Mouse (Mus musculus) kidney, embryonic 15.5 days (tissue): Measurements from ENCODE around the gene Btbd35f25. TPM values are rescaled to one million over a fixed set of nuclear protein-coding genes. Genes with fewer than 3 reads are reported as not detected.
"Not testable (repeated sequence)": the region's sequence is repeated elsewhere in the genome, so short reads cannot be mapped to it uniquely, and the experiment has no call there.

Experiments
- ATAC-seq: fragments of 200-750 bp; cut with Nextera tagmentation; replicated peaks from 2 replicates; pipeline ENCODE4 v1.8.0; 2017; ENCODE audit warnings: moderate TSS enrichment; ENCODE audit not compliant: low FRiP score
- H3K27ac ChIP-seq: fragments of 300-500 bp; sonication (generic); 2 replicates; pipeline ENCODE4 v1.5.1; 2015; ENCODE audit warnings: mild to moderate bottlenecking, inconsistent platforms
- H3K27me3 ChIP-seq: fragments of 300-500 bp; sonication (generic); 2 replicates; pipeline ENCODE4 v1.6.1; 2015; ENCODE audit warnings: inconsistent platforms
- H3K36me3 ChIP-seq: fragments of 300-500 bp; sonication (generic); 2 replicates; pipeline ENCODE4 v1.6.1; 2015; ENCODE audit warnings: inconsistent platforms
- H3K4me1 ChIP-seq: fragments of 300-500 bp; sonication (generic); 2 replicates; pipeline ENCODE4 v1.6.1; 2015; ENCODE audit warnings: inconsistent platforms
- H3K4me2 ChIP-seq: fragments of 300-500 bp; sonication (generic); 2 replicates; pipeline ENCODE4 v1.6.1; 2015; ENCODE audit warnings: moderate library complexity, mild to moderate bottlenecking, inconsistent platforms
- H3K4me3 ChIP-seq: fragments of 300-500 bp; sonication (generic); replicated peaks from 2 replicates; pipeline ENCODE4 v1.5.1; 2015; ENCODE audit warnings: mild to moderate bottlenecking, inconsistent platforms
- H3K9ac ChIP-seq: fragments of 300-500 bp; sonication (generic); 2 replicates; pipeline ENCODE4 v1.6.1; 2015; ENCODE audit warnings: mild to moderate bottlenecking, inconsistent platforms
- H3K9me3 ChIP-seq: fragments of 300-500 bp; sonication (generic); replicated peaks from 2 replicates; pipeline ENCODE4 v1.6.1; 2016; ENCODE audit warnings: inconsistent platforms
- WGBS: fragments of 180-500 bp; shearing (Covaris S2); methylation state at CpG from one replicate; pipeline ENCODE4 v1.1.7; 2015; ENCODE audit warnings: mixed read lengths; 5-methylcytosine and 5-hydroxymethylcytosine counted together
- polyA plus RNA-seq: library from polyadenylated mRNA; unstranded; fragments of >200 nt; fragmentation: Nextera tagmentation; extraction: Ambion mirVana; gene quantifications from 2 replicates; pipeline ENCODE4 v1.2.1, GENCODE M21; 2015

Btbd35f25 gene
- not detected in 2 replicates for polyA plus RNA-seq

DNA sequence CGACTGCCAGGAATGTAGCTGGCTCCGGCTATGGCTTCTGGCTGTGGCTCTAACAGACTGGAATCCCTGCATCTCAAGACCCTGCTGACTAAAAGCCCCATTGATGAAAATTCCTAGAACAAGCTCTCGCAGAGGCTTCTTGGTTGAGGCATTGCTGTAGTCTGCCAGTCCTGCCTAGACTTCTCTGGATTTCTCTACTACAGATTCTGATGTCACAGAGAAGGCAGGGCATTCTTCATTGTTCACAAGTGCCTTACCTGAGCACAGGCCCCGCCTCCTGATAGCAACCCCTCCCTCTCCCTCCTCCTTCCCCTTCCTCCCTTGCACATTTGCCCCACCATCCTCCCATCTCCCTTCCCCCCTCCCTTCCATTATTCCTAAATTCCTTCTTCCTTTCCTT is at the start of gene Btbd35f25:
Gene Btbd35f25, minus strand, starts transcription at position 101 of the 400 bp plus-strand sequence.
- H3K27me3 ChIP-seq, ATAC-seq, H3K4me3 ChIP-seq, H3K36me3 ChIP-seq, H3K9ac ChIP-seq, H3K27ac ChIP-seq, H3K9me3 ChIP-seq, H3K4me2 ChIP-seq, H3K4me1 ChIP-seq: not testable (repeated sequence)
- 75% methylated on average over 3 of the region's 4 CpGs for WGBS

DNA sequence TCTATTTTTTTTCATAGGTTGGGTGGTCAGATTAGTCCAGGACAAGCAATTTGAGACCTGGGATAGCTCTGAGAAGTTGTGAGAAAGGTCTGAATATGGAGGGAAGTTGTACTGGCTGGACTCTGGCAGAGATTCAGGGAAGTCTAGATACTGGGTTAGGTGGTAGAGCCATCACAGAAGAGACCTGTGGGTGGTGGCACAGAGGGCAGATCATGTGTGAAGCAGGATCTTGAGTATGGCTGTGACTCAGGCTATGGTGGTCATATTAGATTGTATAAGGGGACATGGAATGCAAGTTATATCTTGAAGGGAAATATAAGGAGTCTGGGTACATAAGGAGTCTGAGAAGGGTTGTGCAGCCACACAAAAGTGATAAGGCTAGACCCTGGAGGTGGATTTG is 49.3 kb upstream of the Btbd35f25 start:
- ATAC-seq, result no peak
- H3K4me2 ChIP-seq, result no peak overlapping the region
- peaks cover 84% of the 10 kb centered on the region for H3K9me3 ChIP-seq

DNA sequence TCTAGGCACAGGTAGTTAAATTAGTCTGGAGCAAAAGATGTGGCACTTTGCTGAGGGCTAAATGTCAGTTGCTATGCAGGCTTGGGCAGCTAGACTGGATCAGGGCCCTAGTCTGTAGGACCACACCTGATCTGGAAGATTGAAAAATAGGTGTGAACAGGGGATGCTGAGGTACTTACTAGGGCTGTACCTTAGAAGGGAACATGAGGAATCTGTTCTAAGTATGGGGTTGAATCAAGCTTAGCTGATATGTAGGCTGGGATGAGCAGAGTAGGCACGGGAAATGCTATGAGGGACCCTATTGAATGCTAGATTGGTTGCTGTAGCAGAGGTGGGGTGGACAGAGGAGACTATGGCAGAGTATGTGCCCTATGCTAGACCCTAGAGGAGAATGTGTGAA is 47.0 kb upstream of the Btbd35f25 start:
- Histone ChIP-seq H3K36me3 (no peaks in the 10 kb centered on the region), H3K4me1 (no peaks in the 10 kb centered on the region), H3K4me2 (no peak overlapping the region), H3K9me3 (peaks cover 82% of the 10 kb centered on the region), H3K4me3 (no peak overlapping the region), H3K27me3 (no peaks in the 10 kb centered on the region), H3K9ac (no peak overlapping the region), H3K27ac (no peak overlapping the region)
- 80% methylated on average over 1 of the region's 1 CpGs for WGBS
- ATAC-seq, result no peak

More for the DNA sequence above, 49.3 kb upstream of the Btbd35f25 start:
- Histone ChIP-seq H3K4me3 (no peak overlapping the region), H3K4me1 (no peaks in the 10 kb centered on the region), H3K27me3 (no peaks in the 10 kb centered on the region), H3K9ac (no peak overlapping the region), H3K36me3 (no peaks in the 10 kb centered on the region), H3K27ac (no peak overlapping the region)

DNA sequence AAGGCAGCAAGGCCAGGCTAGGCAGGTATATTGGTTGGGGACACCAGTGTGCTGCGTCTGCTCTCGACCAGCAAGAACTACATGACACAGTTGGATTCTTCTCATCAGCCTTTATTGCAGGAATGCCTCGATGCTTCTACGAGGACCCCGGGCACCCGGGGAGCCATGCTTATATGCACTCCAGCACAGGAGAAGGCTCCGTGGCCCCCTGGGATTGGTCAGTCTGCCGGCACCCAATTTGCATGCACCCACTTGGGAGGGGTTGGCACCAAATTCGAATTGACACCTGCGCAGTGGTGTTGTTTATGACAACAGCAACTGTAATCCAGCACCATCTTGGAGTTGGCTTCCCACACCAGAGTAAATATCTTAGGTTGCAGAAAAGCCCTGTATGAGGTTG is 28.1 kb upstream of the Btbd35f25 start:
- H3K4me2 ChIP-seq, result no peak overlapping the region
- H3K4me1 ChIP-seq, result no peaks in the 10 kb centered on the region
- peaks cover 57% of the 10 kb centered on the region for H3K9me3 ChIP-seq
- no peak for ATAC-seq
- no peaks in the 10 kb centered on the region for H3K36me3 ChIP-seq
- H3K27me3 ChIP-seq, result no peaks in the 10 kb centered on the region
- H3K9ac ChIP-seq, result no peak overlapping the region
- no peak overlapping the region for H3K4me3 ChIP-seq
- WGBS, result 86% methylated on average over 10 of the region's 10 CpGs
- no peak overlapping the region for H3K27ac ChIP-seq

DNA sequence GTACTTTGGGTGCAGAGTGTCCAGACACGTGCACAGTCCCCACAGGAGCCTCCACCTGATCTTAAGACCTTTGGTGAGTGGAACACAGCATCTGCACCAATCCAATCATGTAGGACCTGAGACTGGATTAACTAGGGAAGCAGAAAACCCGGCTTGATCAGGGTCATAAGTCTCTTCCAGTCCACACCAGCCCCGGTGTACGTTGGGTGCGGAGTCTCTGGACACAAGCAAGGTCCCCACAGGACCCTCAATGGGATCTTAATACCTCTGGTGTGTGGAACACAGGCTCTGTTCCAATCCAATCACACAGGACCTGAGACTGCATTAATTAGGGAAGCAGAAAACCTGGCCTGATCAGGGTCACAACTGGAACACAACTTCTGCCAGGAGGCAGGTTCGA is 20.0 kb upstream of the Btbd35f25 start:
- ATAC-seq, result no peak
- no peaks in the 10 kb centered on the region for H3K4me1 ChIP-seq
- H3K27me3 ChIP-seq, result no peaks in the 10 kb centered on the region
- H3K9me3 ChIP-seq, result peaks cover 43% of the 10 kb centered on the region
- no peak overlapping the region for H3K9ac ChIP-seq
- no peak overlapping the region for H3K4me2 ChIP-seq
- no peak overlapping the region for H3K4me3 ChIP-seq
- WGBS, result 76% methylated on average over 6 of the region's 6 CpGs
- H3K27ac ChIP-seq, result no peak overlapping the region
- H3K36me3 ChIP-seq, result no peaks in the 10 kb centered on the region

Other genes starting within 250 kb of the Btbd35f25 start
- gene Gm21883, start 142.9 kb downstream of the Btbd35f25 start, polyA plus RNA-seq, result not detected in 2 replicates
- gene Spin2e, start 98.2 kb downstream of the Btbd35f25 start, polyA plus RNA-seq, result not detected in 2 replicates
- gene Gm21637, start 244.9 kb upstream of the Btbd35f25 start, polyA plus RNA-seq, result not detected in 2 replicates